ENCODE assay signal across 24 mouse cellular contexts in the genomic region with DNA sequence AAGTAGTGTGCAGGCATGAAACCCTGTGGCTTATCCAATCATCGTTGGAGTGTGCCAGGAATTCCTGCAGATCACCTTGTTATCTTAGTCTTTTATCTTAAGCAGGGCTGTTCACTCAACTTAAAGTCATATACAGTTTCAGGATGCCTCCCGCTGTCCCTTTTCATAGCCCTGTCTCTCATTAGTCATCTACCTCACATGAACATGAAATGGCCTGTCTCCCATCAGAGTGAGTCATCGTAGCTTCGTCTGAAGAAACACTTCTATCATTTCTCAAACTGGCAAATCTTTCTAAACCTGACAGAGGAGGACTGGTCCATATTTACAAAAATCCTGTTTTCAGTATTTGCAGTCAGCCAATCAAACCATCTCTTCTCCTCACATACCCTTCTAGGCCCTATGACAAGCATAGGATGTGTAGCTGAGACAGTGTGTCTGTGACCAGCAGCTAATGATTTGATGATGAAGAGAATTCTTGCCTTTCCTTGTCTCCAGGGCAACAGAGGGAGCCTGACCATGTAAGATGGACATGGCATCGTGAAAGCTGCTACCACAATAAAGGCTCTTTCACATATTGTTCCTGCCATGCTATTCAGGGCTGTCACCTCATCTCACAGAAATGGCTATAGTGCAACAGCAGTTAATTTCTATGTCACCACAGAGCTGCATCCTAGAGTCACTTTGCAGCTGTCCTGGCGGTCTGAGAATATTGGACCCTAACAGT.
A peak's percentile ranks its signal among the peaks of the same experiment; 100 is the strongest.
DNase-seq lines count a peak whose midpoint lies in the region; ATAC-seq and TF ChIP-seq lines count a peak whose summit lies in the region.
"Had no signal": no experiment of that assay in that cellular context is flagged by ENCODE, and none has a peak within 500 bp of the region (broad histone marks: within the 10 kb centered on the region; RNA-seq: fewer than 3 reads in every experiment).

No protein-coding gene starts in this region.

- DNase-seq in hindbrain, embryonic 11.5 days (ENCODE audit: low spot score), result peak; percentile 29
- peak; percentile 52 for DNase-seq in brain, embryonic 14.5 days (ENCODE audit: low read depth)
- DNase-seq in lung, postnatal 4 days, result no peak
- DNase-seq in thymus, adult 2 months, result no peak
- DNase-seq: adrenal gland, adult 8-10 months; cerebellum, adult 11 months; cerebellum, postnatal 14 days; gastrocnemius, postnatal 25 days; heart, adult 2 months; heart, postnatal 36 days; kidney, adult 9 months; kidney, postnatal 36 days; layer of hippocampus, adult 9-11 months; left cerebral cortex, postnatal 4 days; liver; right cerebral cortex, adult 18-20 months had no signal

- no peak overlapping the region for H3K27ac ChIP-seq in hindbrain, embryonic 11.5 days (ENCODE audit: low read depth, low read length)
- H3K27ac ChIP-seq in hindbrain, embryonic 16.5 days (ENCODE audit: low read depth, low read length), result no peak overlapping the region
- peak overlapping the region; percentile 13; the same call in 1 of the 2 replicates for H3K27ac ChIP-seq in midbrain, embryonic 16.5 days (ENCODE audit: low read length)
- H3K27ac ChIP-seq in thymus, adult 2 months (ENCODE audit: control insufficient read depth, insufficient read depth, low read length), result no peak overlapping the region
- H3K27ac ChIP-seq: embryonic facial prominence, embryonic 13.5 days; heart, adult 2 months; left cerebral cortex, adult 2 months had no signal

- no peaks in the 10 kb centered on the region for H3K27me3 ChIP-seq in hindbrain, embryonic 11.5 days (ENCODE audit: control insufficient read depth, insufficient read depth, low read length)
- H3K27me3 ChIP-seq in hindbrain, embryonic 16.5 days (replicated peaks; ENCODE audit: control insufficient read depth, insufficient read depth, low read length), result no peaks in the 10 kb centered on the region
- H3K27me3 ChIP-seq in C2C12 (ENCODE audit: control insufficient read depth, insufficient read depth, insufficient read length), result no peaks in the 10 kb centered on the region
- no peaks in the 10 kb centered on the region for H3K27me3 ChIP-seq in midbrain, embryonic 16.5 days (ENCODE audit: control insufficient read depth, insufficient read depth, low read depth, low read length)
- no peaks in the 10 kb centered on the region for H3K27me3 ChIP-seq in thymus, adult 2 months (ENCODE audit: control insufficient read depth, insufficient read depth, low read length)
- H3K27me3 ChIP-seq: embryonic facial prominence, embryonic 13.5 days; Patski had no signal

- no peaks in the 10 kb centered on the region for H3K36me3 ChIP-seq in hindbrain, embryonic 11.5 days (ENCODE audit: control insufficient read depth, insufficient read depth, low read length)
- no peaks in the 10 kb centered on the region for H3K36me3 ChIP-seq in hindbrain, embryonic 16.5 days (ENCODE audit: control insufficient read depth, insufficient read depth, low read length)
- no peaks in the 10 kb centered on the region for H3K36me3 ChIP-seq in C2C12 (ENCODE audit: control insufficient read depth, insufficient read depth)
- H3K36me3 ChIP-seq in midbrain, embryonic 16.5 days (ENCODE audit: control insufficient read depth, insufficient read depth, low read length), result no peaks in the 10 kb centered on the region
- H3K36me3 ChIP-seq in thymus, adult 2 months (ENCODE audit: control insufficient read depth, insufficient read depth, low read length), result no peaks in the 10 kb centered on the region
- H3K36me3 ChIP-seq: embryonic facial prominence, embryonic 13.5 days had no signal

- no peaks in the 10 kb centered on the region for H3K79me3 ChIP-seq in C2C12 (ENCODE audit: low read depth)

- peak; percentile 75 for ATAC-seq in hindbrain, embryonic 11.5 days (ENCODE audit: low FRiP score)
- ATAC-seq in hindbrain, embryonic 16.5 days, result no peak; the same call in 1 of the 2 replicates
- ATAC-seq in midbrain, embryonic 16.5 days, result peak; percentile 31; the same call in 1 of the 2 replicates
- ATAC-seq: forebrain, embryonic 16.5 days; lung, postnatal 0 days; Patski had no signal

- H3K4me1 ChIP-seq in hindbrain, embryonic 11.5 days (replicated peaks; ENCODE audit: control insufficient read depth, insufficient read depth, low read length), result no peaks in the 10 kb centered on the region
- H3K4me1 ChIP-seq in hindbrain, embryonic 16.5 days (ENCODE audit: control insufficient read depth, insufficient read depth, low read depth, low read length), result no peaks in the 10 kb centered on the region
- no peaks in the 10 kb centered on the region for H3K4me1 ChIP-seq in midbrain, embryonic 16.5 days (ENCODE audit: control insufficient read depth, insufficient read depth, low read length)
- H3K4me1 ChIP-seq in thymus, adult 2 months (replicated peaks; ENCODE audit: control insufficient read depth, insufficient read depth, low read length), result no peaks in the 10 kb centered on the region
- H3K4me1 ChIP-seq: embryonic facial prominence, embryonic 13.5 days had no signal

- H3ac ChIP-seq in C2C12 (ENCODE audit: control insufficient read depth, insufficient read length, low read depth), result no peak overlapping the region

- H3K9ac ChIP-seq in hindbrain, embryonic 11.5 days (ENCODE audit: low read depth, low read length), result no peak overlapping the region
- H3K9ac ChIP-seq in hindbrain, embryonic 16.5 days (ENCODE audit: low read depth, low read length), result no peak overlapping the region
- H3K9ac ChIP-seq in midbrain, embryonic 16.5 days (ENCODE audit: low read depth, low read length), result no peak overlapping the region
- H3K9ac ChIP-seq: embryonic facial prominence, embryonic 13.5 days had no signal

- no peaks in the 10 kb centered on the region for H3K79me2 ChIP-seq in C2C12 (ENCODE audit: control insufficient read depth, insufficient read depth)

- H3K9me3 ChIP-seq in hindbrain, embryonic 11.5 days (ENCODE audit: control insufficient read depth, low read length), result no peaks in the 10 kb centered on the region
- no peaks in the 10 kb centered on the region for H3K9me3 ChIP-seq in hindbrain, embryonic 16.5 days (ENCODE audit: control insufficient read depth, low read length)
- no peaks in the 10 kb centered on the region for H3K9me3 ChIP-seq in midbrain, embryonic 16.5 days (replicated peaks; ENCODE audit: control insufficient read depth, low read length, poor library complexity, severe bottlenecking)
- H3K9me3 ChIP-seq: embryonic facial prominence, embryonic 13.5 days had no signal

- H3K4me3 ChIP-seq in hindbrain, embryonic 11.5 days (ENCODE audit: low read depth, low read length), result no peak overlapping the region
- no peak overlapping the region for H3K4me3 ChIP-seq in hindbrain, embryonic 16.5 days (ENCODE audit: low read length)
- no peak overlapping the region for H3K4me3 ChIP-seq in C2C12 (ENCODE audit: insufficient read depth, poor library complexity, severe bottlenecking)
- no peak overlapping the region for H3K4me3 ChIP-seq in midbrain, embryonic 16.5 days (ENCODE audit: low read depth, low read length)
- no peak overlapping the region for H3K4me3 ChIP-seq in thymus, adult 2 months (ENCODE audit: control insufficient read depth, insufficient read depth, low read length)
- H3K4me3 ChIP-seq: embryonic facial prominence, embryonic 13.5 days; heart, adult 2 months; left cerebral cortex, adult 2 months had no signal

- no peak overlapping the region for H3K4me2 ChIP-seq in hindbrain, embryonic 11.5 days (replicated peaks; ENCODE audit: low read depth, low read length)
- no peak overlapping the region for H3K4me2 ChIP-seq in hindbrain, embryonic 16.5 days (ENCODE audit: low read length)
- no peak overlapping the region for H3K4me2 ChIP-seq in midbrain, embryonic 16.5 days (ENCODE audit: low read length)
- H3K4me2 ChIP-seq: embryonic facial prominence, embryonic 13.5 days had no signal

- TF ChIP-seq POLR2A in brain, embryonic 14.5 days (IDR thresholded peaks at IDR 0.05; ENCODE audit: borderline replicate concordance, extremely low read depth, insufficient read depth, insufficient read length, poor library complexity, severe bottlenecking), result no peak
- no peak for TF ChIP-seq POLR2A in thymus, adult 2 months (IDR thresholded peaks at IDR 0.05; ENCODE audit: control insufficient read depth, extremely low read depth, insufficient read depth, low read length, poor library complexity)

- TF ChIP-seq CTCF in C2C12 (IDR thresholded peaks at IDR 0.05; ENCODE audit: control insufficient read depth, insufficient read depth, insufficient read length), result no peak
- TF ChIP-seq CTCF in brain, embryonic 14.5 days (IDR thresholded peaks at IDR 0.05; ENCODE audit: borderline replicate concordance, extremely low read depth, insufficient read depth, insufficient read length), result no peak
- no peak for TF ChIP-seq CTCF in thymus, adult 2 months (IDR thresholded peaks at IDR 0.05; ENCODE audit: borderline replicate concordance, control insufficient read depth, extremely low read depth, insufficient read depth, low read length, poor library complexity)

- WGBS in hindbrain, embryonic 11.5 days, result 60% methylated on average over 6 of the region's 6 CpGs
- WGBS in hindbrain, embryonic 16.5 days, result 51% methylated on average over 6 of the region's 6 CpGs
- WGBS in midbrain, embryonic 16.5 days, result 57% methylated on average over 6 of the region's 6 CpGs
- WGBS in thymus, adult 2 months, result 94% methylated on average over 6 of the region's 6 CpGs

TF ChIP-seq in C2C12, 6 proteins besides CTCF, POLR2A, EP300 and RAD21:
- TF ChIP-seq MYOD1 (IDR thresholded peaks at IDR 0.05; ENCODE audit: control insufficient read depth, insufficient read length, low read depth), result peak; percentile 44
- no peak for TF ChIP-seq USF1 (IDR thresholded peaks at IDR 0.05; ENCODE audit: low read depth)
- no peak for TF ChIP-seq FOSL1 (IDR thresholded peaks at IDR 0.05; ENCODE audit: insufficient read depth, low read length, poor library complexity, severe bottlenecking)

Comparison
In these comparisons a context has a peak if more than half of its experiments do, and no peak if none do; other contexts are left out.
1. DNase-seq: peak in hindbrain, embryonic 11.5 days (single experiment) and brain, embryonic 14.5 days (single experiment); none in lung, postnatal 4 days (0 of 2) and thymus, adult 2 months (single experiment).